Mouse (Mus musculus) A20 (cell line): Measurements from ENCODE around the gene Cd52.

Experiments
- DNase-seq: peaks from one replicate; pipeline ENCODE4 v3.0.0-alpha.2; 2011; ENCODE audit warnings: low read depth, low spot score

Cd52 gene

DNA sequence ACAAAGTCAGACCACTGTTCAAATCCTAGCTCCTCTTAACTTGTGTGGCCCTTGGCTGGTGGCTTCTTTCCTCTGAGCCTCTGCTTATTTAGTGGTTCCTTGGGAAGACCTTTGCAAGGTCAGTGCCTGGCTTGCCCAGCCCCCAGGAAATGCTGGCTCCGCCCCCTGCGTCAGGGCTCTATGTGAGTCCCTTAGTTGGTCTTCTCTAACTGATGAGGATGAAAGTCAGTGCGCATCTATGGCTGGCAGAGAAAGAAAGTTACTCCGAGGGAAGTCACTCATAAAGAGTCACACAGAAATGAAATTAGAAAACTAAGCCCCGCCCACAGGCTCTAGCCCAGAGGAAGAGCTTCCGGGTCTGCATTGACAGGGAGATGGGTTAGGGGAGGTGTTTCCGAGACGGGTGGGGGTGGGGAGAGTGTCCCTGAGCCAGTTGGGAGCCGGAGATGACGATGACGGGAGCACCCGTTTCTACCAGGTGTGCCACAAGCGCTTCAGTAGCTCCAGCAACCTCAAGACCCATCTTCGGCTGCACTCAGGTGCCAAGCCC, 36.6 kb downstream of the Cd52 start:
- DNase-seq: no peak

- DNase-seq: no peak
Measured at GRCm38 (mm10) chr4:134053538-134053937, 41.3 kb downstream of the Cd52 start, which contains the start of gene Zfp683. Gene Zfp683 (plus strand): TSS chr4:134053838.

GRCm38 (mm10) chr4:134052560-134052959, 42.3 kb downstream of the Cd52 start:
- no peak for DNase-seq

- no peak for DNase-seq
Measured at GRCm38 (mm10) chr4:134051912-134052311, 43.0 kb downstream of the Cd52 start.

GRCm38 (mm10) chr4:134047648-134048047, 47.2 kb downstream of the Cd52 start:
- no peak for DNase-seq

- no peak for DNase-seq
Measured at GRCm38 (mm10) chr4:134043041-134043440, 51.8 kb downstream of the Cd52 start.

DNA sequence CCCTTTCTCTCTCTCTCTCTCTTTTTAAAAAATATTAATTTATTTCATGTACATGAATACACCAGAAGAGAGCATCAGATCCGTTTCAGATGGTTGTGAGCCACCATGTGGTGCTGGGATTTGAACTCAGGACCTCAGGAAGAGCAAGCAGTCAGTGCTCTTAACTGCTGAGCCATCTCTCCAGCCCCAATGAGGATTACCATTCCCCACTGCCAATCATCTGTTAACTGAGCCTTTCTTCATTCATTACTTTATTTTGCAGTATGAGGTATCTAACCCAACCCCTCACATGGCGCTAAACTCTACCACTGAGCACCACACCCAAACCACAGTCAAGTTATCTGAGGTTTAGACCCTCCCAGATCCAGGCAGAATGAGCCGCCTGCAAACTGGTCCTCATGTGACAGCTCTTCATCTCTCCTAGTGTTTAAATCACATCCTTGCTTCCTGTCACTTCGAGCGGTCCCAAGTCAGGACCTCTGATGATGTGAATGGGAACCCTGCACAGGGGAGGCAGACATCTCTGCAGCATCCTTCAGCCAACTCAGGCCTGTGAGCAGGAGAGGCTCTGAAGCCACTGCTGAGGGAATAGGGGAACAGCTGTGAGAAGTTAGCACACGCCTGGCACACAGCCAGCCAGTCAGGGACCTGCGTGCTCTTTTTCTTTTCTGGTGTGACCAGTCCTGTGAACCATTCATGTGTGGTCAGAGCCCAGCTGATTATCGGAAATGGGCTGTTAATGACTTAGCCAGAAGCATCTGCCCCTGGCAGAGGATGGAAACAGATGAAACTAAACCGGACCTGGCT, 53.4 kb downstream of the Cd52 start:
- DNase-seq: no peak

GRCm38 (mm10) chr4:134035953-134036352, 58.9 kb downstream of the Cd52 start:
- peak; percentile 63 for DNase-seq
